Mouse (Mus musculus) embryonic facial prominence, embryonic 14.5 days (tissue): ENCODE data around the gene Gpr162. TPM values are rescaled to one million over a fixed set of nuclear protein-coding genes. Genes with fewer than 3 reads are reported as not detected.

Experiments used
- ATAC-seq: fragments of 200-750 bp; cut with Nextera tagmentation; 2 replicates; pipeline ENCODE4 v1.8.0; 2017; ENCODE audit warnings: low read depth, moderate number of reproducible peaks, moderate TSS enrichment
- DNase-seq: peaks from one replicate; pipeline ENCODE4 v3.0.0-alpha.2; 2015; ENCODE audit warnings: low spot score
- H3K27ac ChIP-seq: fragments of 300-500 bp; sonication (generic); replicated peaks from 2 replicates; pipeline ENCODE4 v1.5.1; 2014; ENCODE audit warnings: low read depth, mild to moderate bottlenecking, low read length, moderate library complexity
- H3K27me3 ChIP-seq: fragments of 300-500 bp; sonication (generic); replicated peaks from 2 replicates; pipeline ENCODE4 v1.6.1; 2014; ENCODE audit warnings: low read length; ENCODE audit not compliant: control insufficient read depth, insufficient read depth
- H3K36me3 ChIP-seq: fragments of 300-500 bp; sonication (generic); 2 replicates; pipeline ENCODE4 v1.6.1; 2014; ENCODE audit warnings: low read length, mixed read lengths; ENCODE audit not compliant: control insufficient read depth, insufficient read depth
- H3K4me1 ChIP-seq: fragments of 300-500 bp; sonication (generic); 2 replicates; pipeline ENCODE4 v1.6.1; 2014; ENCODE audit warnings: antibody characterized with exemption, low read length; ENCODE audit not compliant: control insufficient read depth, insufficient read depth
- H3K4me2 ChIP-seq: fragments of 300-500 bp; sonication (generic); 2 replicates; pipeline ENCODE4 v1.6.1; 2014; ENCODE audit warnings: low read depth, mild to moderate bottlenecking, low read length, moderate library complexity, mixed read lengths
- H3K4me3 ChIP-seq: fragments of 300-500 bp; sonication (generic); 2 replicates; pipeline ENCODE4 v1.5.1; 2014; ENCODE audit warnings: low read depth, mild to moderate bottlenecking, low read length
- H3K9ac ChIP-seq: fragments of 300-500 bp; sonication (generic); 2 replicates; pipeline ENCODE4 v1.6.1; 2014; ENCODE audit warnings: low read depth, mild to moderate bottlenecking, low read length, moderate library complexity, mixed read lengths
- H3K9me3 ChIP-seq: fragments of 300-500 bp; sonication (generic); 2 replicates; pipeline ENCODE4 v1.6.1; 2016; ENCODE audit warnings: low read length; ENCODE audit not compliant: control insufficient read depth
- WGBS: fragments of 180-500 bp; shearing (Covaris S2); extraction: QIAGEN DNeasy Blood & Tissue Kit; methylation state at CpG from one replicate; pipeline ENCODE4 v1.1.7; 2014; 5-methylcytosine and 5-hydroxymethylcytosine counted together
- polyA plus RNA-seq: library from polyadenylated mRNA; unstranded; fragments of >200 nt; fragmentation: Nextera tagmentation; extraction: Ambion mirVana; gene quantifications from 2 replicates; pipeline ENCODE4 v1.2.1, GENCODE M21; 2014

Gene Gpr162
- polyA plus RNA-seq, 1 experiment from 2014 or later: 0.95 TPM

DNA sequence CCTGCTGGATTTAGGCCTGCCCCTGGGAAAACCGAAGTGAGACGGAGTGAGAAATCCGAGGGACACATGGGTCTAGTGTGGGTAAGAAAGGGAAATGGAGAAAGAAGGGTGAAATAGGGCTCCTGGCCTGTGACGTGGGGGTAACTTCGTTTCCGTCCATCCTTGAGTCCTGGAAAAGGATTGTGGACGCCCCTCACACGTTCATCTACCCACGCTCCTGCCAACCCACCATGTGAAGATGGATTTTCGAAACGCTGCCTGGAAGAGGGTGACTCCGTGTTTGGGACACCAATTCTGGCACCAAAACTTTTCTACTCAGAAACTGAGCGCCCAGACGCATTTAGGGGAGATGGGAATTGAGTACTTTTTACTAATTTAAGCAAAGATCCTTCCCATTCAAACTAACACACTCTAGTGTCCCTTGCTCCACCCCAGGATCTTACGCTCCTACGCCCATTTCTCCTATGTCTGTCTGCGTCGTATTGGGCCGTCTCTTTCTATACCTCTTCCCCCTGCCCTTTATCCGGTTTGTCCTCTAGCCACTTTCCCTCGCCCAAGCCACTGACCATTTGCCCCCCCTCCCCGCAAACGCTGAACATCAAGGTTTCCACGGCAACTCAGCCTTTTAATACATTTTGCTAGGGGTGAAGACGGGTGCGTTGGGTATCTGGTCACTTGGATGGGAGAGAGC, 5.8 kb downstream of the Gpr162 start:
- ATAC-seq (no peak), DNase-seq (no peak)
- peaks cover 16% of the 10 kb centered on the region for H3K4me1 ChIP-seq
- H3K27me3 ChIP-seq: no peaks in the 10 kb centered on the region
- H3K4me2 ChIP-seq: peak overlapping the region; percentile 74
- H3K9me3 ChIP-seq: no peaks in the 10 kb centered on the region
- H3K36me3 ChIP-seq: peaks cover 21% of the 10 kb centered on the region
- H3K27ac ChIP-seq: peak overlapping the region; percentile 99
- WGBS: 27% methylated on average over 26 of the region's 26 CpGs
- H3K4me3 ChIP-seq: peak overlapping the region; percentile 83
- H3K9ac ChIP-seq: peak overlapping the region; percentile 98

DNA sequence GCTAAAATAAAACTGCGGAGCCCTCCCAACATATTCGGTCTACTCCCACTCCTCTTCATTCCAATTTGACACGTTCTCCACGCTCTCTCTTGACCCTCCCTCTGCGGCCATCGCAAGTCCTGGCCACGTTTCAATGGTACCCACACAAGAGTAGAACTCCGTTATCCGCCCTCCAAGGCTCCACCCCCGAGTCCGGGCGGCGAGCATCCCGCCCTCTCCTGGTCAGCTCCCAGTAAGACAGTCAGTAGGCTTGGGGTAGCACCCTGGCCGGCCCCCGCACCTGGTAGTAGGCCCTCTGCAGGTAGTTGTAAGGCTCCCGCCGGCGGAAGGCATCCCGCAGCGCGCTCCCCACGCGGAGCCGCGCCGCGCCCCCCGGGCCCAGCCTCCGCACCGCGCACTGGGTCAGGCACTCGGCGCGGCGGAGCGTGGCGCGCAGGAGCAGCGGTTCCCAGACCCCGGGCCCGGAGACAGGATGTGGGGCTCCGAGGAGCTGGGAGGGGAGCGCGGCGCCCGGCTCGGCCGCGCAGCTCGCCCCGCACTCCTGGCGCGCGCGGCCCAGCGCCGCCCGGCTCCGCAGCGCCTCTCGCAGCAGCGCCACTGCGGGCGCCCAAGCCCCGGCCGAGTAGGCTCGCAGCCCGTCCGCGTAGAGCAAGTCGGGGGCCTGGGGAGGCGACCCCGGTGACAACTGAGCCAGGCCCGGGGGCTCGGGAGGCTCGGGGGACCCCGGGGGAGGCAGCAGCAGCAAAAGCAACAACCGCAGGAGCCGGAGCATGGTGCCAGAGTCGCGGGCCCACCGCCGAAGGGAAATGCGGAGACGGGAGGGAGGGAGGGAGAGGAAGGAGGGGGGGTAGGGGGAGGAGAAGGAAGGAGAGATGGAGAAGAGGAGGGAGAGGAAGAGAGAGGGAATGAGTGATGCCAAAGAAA, 6.6 kb downstream of the Gpr162 start, which contains the start of gene P3h3:
Gene P3h3, minus strand, starts transcription at position 837 of the 924 bp plus-strand sequence.
- peak within 1 kb of the TSS; percentile 98 for H3K9ac ChIP-seq
- H3K27me3 ChIP-seq: no peaks in the 10 kb centered on the region
- WGBS: under 1% methylated on average over 36 of the region's 86 CpGs
- DNase-seq (peak; percentile 93), ATAC-seq (peak; percentile 91)
- H3K27ac ChIP-seq: peak within 1 kb of the TSS; percentile 99
- peaks cover 29% of the 10 kb centered on the region for H3K36me3 ChIP-seq
- no peaks in the 10 kb centered on the region for H3K9me3 ChIP-seq
- H3K4me1 ChIP-seq: peaks cover 11% of the 10 kb centered on the region; the same call in 1 of the 2 replicates
- H3K4me3 ChIP-seq: peak within 1 kb of the TSS; percentile 83
- H3K4me2 ChIP-seq: peak within 1 kb of the TSS; percentile 74

DNA sequence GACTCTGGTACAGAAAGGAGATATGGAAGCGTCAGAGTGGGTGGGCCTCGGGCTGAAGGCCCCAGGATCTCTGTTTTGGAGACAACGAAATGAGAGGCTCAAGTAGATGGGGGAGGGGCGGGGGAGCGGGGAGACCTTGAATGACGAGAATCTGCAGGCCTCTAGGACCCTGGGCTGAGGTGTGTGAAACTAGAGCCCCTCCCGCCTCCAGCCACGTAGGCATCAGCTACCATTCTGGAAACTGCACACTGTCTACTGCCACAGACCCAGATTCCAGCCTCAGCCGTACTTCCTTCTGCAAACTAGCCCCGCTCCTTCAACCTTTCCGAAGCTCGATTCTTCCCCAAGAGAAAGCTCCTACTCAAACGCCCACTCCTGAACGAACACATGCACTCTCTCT, 7.5 kb downstream of the Gpr162 start:
- Histone ChIP-seq H3K9ac (peak overlapping the region; percentile 98), H3K27me3 (no peaks in the 10 kb centered on the region), H3K4me2 (peak overlapping the region; percentile 74), H3K27ac (peak overlapping the region; percentile 99), H3K4me1 (peaks cover 11% of the 10 kb centered on the region; the same call in 1 of the 2 replicates), H3K4me3 (peak overlapping the region; percentile 83), H3K36me3 (peaks cover 38% of the 10 kb centered on the region), H3K9me3 (no peaks in the 10 kb centered on the region)
- peak; percentile 80 for ATAC-seq
- DNase-seq: peak; percentile 90
- whole genome bisulfite sequencing: 7% methylated on average over 13 of the region's 14 CpGs

DNA sequence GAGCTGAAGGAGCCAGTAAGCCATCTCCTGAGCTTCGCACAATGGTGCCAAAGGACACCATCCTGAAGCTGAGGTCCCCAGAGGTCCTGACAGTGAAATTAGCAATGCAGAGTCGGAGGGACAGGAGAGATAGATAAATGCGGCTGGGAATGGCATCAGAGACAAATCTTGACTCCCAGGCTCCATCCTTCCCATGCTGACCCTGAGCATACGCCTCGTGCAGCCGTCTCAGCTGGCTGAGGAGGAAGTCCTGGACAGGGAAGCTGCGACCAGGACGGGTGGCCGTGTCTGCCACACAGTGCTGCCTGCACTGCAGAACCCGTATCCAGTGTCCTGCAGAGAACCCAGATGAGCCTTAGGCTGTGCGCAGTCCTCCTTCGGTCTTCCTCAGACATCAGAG, 9.1 kb downstream of the Gpr162 start:
- peaks cover 11% of the 10 kb centered on the region; the same call in 1 of the 2 replicates for H3K4me1 ChIP-seq
- H3K9me3 ChIP-seq: no peaks in the 10 kb centered on the region
- 73% methylated on average over 12 of the region's 12 CpGs for WGBS
- peaks cover 50% of the 10 kb centered on the region for H3K36me3 ChIP-seq
- no peak for ATAC-seq
- no peaks in the 10 kb centered on the region for H3K27me3 ChIP-seq
- H3K9ac ChIP-seq: no peak overlapping the region
- no peak overlapping the region for H3K4me3 ChIP-seq
- H3K4me2 ChIP-seq: no peak overlapping the region
- DNase-seq: no peak
- H3K27ac ChIP-seq: no peak overlapping the region; the same call in 1 of the 2 replicates

DNA sequence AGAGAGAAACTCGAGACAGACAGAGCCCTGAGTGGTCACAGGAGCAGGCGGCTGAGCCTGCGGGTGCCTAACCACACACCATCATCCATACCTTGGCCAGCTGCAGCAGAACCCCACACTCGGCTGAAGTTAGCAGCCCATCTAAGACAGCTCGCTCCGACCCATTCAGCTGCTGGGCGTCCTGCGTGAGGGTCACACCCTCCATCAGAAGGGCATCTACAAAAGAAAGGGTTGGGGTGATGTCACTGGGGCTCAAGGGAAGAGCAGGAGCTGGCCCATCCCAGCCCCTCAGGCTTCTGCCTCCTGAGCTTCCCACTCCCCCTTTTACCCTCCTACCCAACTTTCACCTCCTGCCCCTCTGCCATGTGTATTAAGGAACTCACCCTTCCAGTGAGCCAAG, 13.2 kb downstream of the Gpr162 start:
- DNase-seq (no peak), ATAC-seq (no peak)
- Histone ChIP-seq H3K9ac (no peak overlapping the region), H3K27me3 (no peaks in the 10 kb centered on the region), H3K9me3 (no peaks in the 10 kb centered on the region), H3K4me2 (no peak overlapping the region), H3K4me3 (no peak overlapping the region), H3K27ac (no peak overlapping the region), H3K4me1 (no peaks in the 10 kb centered on the region), H3K36me3 (peaks cover 67% of the 10 kb centered on the region)
- WGBS: 44% methylated on average over 8 of the region's 8 CpGs

DNA sequence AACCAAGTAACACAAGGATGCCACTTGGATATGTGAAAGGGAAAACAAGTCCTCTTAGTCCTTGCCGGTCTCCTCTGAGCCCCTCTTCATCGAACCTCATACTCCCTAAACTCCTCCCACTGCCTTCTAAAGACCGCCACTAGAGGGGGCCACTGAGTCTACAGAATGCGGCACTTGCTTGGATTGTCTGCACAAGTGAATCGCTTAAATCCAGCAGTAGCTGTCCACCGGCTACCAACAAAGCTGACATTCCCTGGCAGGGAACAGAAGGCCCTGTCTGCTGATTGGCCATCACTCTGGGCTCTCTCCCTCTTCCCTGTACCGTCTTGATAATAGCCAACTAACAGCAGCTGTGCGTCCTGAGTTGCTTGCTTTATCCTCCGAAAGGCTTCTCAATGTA, 16.5 kb downstream of the Gpr162 start:
- no peak overlapping the region for H3K4me2 ChIP-seq
- DNase-seq: peak; percentile 93
- H3K4me3 ChIP-seq: no peak overlapping the region
- no peaks in the 10 kb centered on the region for H3K4me1 ChIP-seq
- no peaks in the 10 kb centered on the region for H3K27me3 ChIP-seq
- peaks cover 61% of the 10 kb centered on the region for H3K36me3 ChIP-seq
- H3K9me3 ChIP-seq: no peaks in the 10 kb centered on the region
- H3K9ac ChIP-seq: no peak overlapping the region
- H3K27ac ChIP-seq: no peak overlapping the region
- ATAC-seq: peak; percentile 82
- 9% methylated on average over 9 of the region's 9 CpGs for WGBS

DNA sequence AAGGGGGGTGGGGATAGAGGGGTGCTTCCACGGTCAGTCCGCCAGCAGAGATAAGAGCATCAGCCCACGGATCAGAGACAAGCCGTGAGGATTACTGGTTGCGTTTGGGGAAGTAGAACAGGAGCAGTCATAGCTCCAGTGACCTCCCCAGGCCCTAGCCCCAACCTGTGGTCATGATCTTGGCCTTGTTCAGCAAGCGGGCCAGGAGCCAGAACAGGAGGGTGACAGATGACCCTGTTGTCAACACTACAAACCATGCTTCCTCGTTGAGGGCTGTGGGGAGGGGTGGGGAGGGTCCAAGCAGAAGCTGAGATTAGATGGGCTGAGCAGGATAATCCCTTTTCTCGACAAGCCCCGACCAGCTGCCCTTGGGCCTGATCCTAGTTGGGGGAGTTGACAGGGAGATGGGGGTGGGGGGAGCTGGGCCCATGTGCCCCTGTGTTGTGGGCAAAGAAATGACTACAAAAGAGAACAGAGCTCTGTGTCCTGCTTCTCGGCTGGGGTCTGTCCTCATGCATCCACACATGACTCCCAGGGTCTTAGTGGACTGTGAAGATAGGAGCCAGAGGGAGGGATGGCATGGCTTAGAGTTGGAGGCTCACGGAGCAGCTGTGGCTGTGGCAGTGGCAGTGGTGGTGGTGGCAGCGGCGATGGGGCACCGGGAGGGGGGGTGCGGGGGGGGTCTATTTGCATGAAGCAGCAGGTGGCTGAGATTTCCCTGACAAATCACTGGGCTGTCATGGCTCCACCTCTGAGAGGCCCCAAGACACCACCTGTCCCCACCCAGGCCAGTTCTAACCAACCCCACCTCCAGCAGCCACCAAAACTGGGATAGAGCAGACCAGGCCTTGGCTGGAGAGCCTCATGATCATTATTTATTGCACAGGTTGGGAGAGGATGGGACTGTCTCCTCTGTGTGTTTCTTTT, 23.3 kb downstream of the Gpr162 start, which contains the start of gene Gnb3:
Gene Gnb3, minus strand, starts transcription at position 35 of the 927 bp plus-strand sequence.
- no peaks in the 10 kb centered on the region for H3K9me3 ChIP-seq
- DNase-seq (peak; percentile 41), ATAC-seq (peak; percentile 53)
- H3K36me3 ChIP-seq: peaks cover 35% of the 10 kb centered on the region
- H3K27me3 ChIP-seq: no peaks in the 10 kb centered on the region
- no peak within 1 kb of the TSS for H3K4me3 ChIP-seq
- WGBS: 25% methylated on average over 13 of the region's 15 CpGs
- H3K27ac ChIP-seq: 0 out of 2 replicates have a peak within 1 kb of the TSS, but pooled peaks have one; percentile 17
- peaks cover 7% of the 10 kb centered on the region; the same call in 1 of the 2 replicates for H3K4me1 ChIP-seq
- H3K9ac ChIP-seq: peak within 1 kb of the TSS; percentile 35
- H3K4me2 ChIP-seq: 0 out of 2 replicates have a peak within 1 kb of the TSS, but pooled peaks have one; percentile 6
